Comparison of ENCODE assay signal across 8 mouse cellular contexts in genomic region chr12:80110546-80110870, GRCm38 (mm10). TPM values are rescaled to one million over a fixed set of nuclear protein-coding genes. Genes with fewer than 3 reads are reported as not detected.
DNase-seq lines count a peak whose midpoint lies in the region; ATAC-seq and TF ChIP-seq lines count a peak whose summit lies in the region.

No protein-coding gene starts in this region.

- no peak for TF ChIP-seq EP300 in lung, postnatal 0 days (IDR thresholded peaks at IDR 0.05)

- peak overlapping the region; percentile 80 for H3K4me2 ChIP-seq in lung, postnatal 0 days (replicated peaks; ENCODE audit: low read depth, low read length)
- peak overlapping the region; percentile 94 for H3K4me2 ChIP-seq in forebrain, embryonic 12.5 days
- peak overlapping the region; percentile 88 for H3K4me2 ChIP-seq in limb, embryonic 11.5 days (ENCODE audit: low read depth, severe bottlenecking)

- no peaks in the 10 kb centered on the region for H3K9me3 ChIP-seq in lung, postnatal 0 days (ENCODE audit: low read length)
- no peaks in the 10 kb centered on the region for H3K9me3 ChIP-seq in forebrain, embryonic 12.5 days
- H3K9me3 ChIP-seq in limb, embryonic 11.5 days (ENCODE audit: control insufficient read depth, low read length), result no peaks in the 10 kb centered on the region

- WGBS in lung, postnatal 0 days, result 3% methylated on average over 9 of the region's 9 CpGs
- WGBS in forebrain, embryonic 12.5 days, result 2% methylated on average over 9 of the region's 9 CpGs
- under 1% methylated on average over 9 of the region's 9 CpGs for WGBS in limb, embryonic 11.5 days
- WGBS in small intestine, adult 2 months, result 4% methylated on average over 9 of the region's 9 CpGs

- H3K4me1 ChIP-seq in lung, postnatal 0 days (ENCODE audit: insufficient read depth, low read depth, low read length), result peaks cover 7% of the 10 kb centered on the region; the same call in 1 of the 2 replicates
- H3K4me1 ChIP-seq in forebrain, embryonic 12.5 days, result peaks cover 38% of the 10 kb centered on the region
- peaks cover 11% of the 10 kb centered on the region; the same call in 1 of the 2 replicates for H3K4me1 ChIP-seq in limb, embryonic 11.5 days (ENCODE audit: control insufficient read depth, insufficient read depth, low read length)
- peaks cover 10% of the 10 kb centered on the region for H3K4me1 ChIP-seq in small intestine, adult 2 months (ENCODE audit: control insufficient read depth, insufficient read depth, insufficient read length, low read length)

- no peaks in the 10 kb centered on the region for H3K27me3 ChIP-seq in lung, postnatal 0 days (replicated peaks; ENCODE audit: insufficient read depth, low read length)
- 0 out of 2 replicates have a peak, but pooled peaks cover 3% of the 10 kb centered on the region for H3K27me3 ChIP-seq in forebrain, embryonic 12.5 days
- no peaks in the 10 kb centered on the region for H3K27me3 ChIP-seq in limb, embryonic 11.5 days (ENCODE audit: control insufficient read depth, insufficient read depth, low read length)
- no peaks in the 10 kb centered on the region for H3K27me3 ChIP-seq in small intestine, adult 2 months (ENCODE audit: control insufficient read depth, insufficient read depth, low read length)

- intact Hi-C loops in left cerebral cortex, postnatal 36 days (cut with DNase I), result loop anchor here (5.0 kb wide), 5 partner anchors 48 to 498 kb away; no protein-coding TSS in a partner anchor

- peak overlapping the region; percentile 100 for H3K27ac ChIP-seq in lung, postnatal 0 days (ENCODE audit: low read length)
- peak overlapping the region; percentile 97 for H3K27ac ChIP-seq in forebrain, embryonic 12.5 days
- peak overlapping the region; percentile 66 for H3K27ac ChIP-seq in limb, embryonic 11.5 days (replicated peaks; ENCODE audit: low read depth, low read length)
- H3K27ac ChIP-seq in small intestine, adult 2 months (ENCODE audit: insufficient read depth, low read depth, low read length), result peak overlapping the region; percentile 60

- ATAC-seq in lung, postnatal 0 days, result no peak
- no peak for ATAC-seq in forebrain, embryonic 12.5 days (ENCODE audit: low FRiP score)
- no peak for ATAC-seq in limb, embryonic 11.5 days (ENCODE audit: insufficient number of reproducible peaks, low FRiP score, low TSS enrichment, low read depth)

- peak overlapping the region; percentile 81 for H3K4me3 ChIP-seq in lung, postnatal 0 days (ENCODE audit: low read depth, low read length)
- peak overlapping the region; percentile 72 for H3K4me3 ChIP-seq in forebrain, embryonic 12.5 days (replicated peaks)
- peak overlapping the region; percentile 66 for H3K4me3 ChIP-seq in limb, embryonic 11.5 days (ENCODE audit: low read depth, low read length)
- H3K4me3 ChIP-seq in small intestine, adult 2 months (ENCODE audit: low read depth, low read length), result peak overlapping the region; percentile 76

- no peak for TF ChIP-seq CTCF in lung, postnatal 0 days (IDR thresholded peaks at IDR 0.05)
- no peak for TF ChIP-seq CTCF in small intestine, adult 2 months (IDR thresholded peaks at IDR 0.05; ENCODE audit: extremely low read depth, insufficient read length, insufficient replicate concordance, low read depth, low read length)

- no peak for TF ChIP-seq POLR2A in small intestine, adult 2 months (IDR thresholded peaks at IDR 0.05; ENCODE audit: low read depth, low read length)

- H3K36me3 ChIP-seq in lung, postnatal 0 days (ENCODE audit: insufficient read depth, low read length), result peaks cover 9% of the 10 kb centered on the region
- H3K36me3 ChIP-seq in forebrain, embryonic 12.5 days (replicated peaks), result peaks cover 23% of the 10 kb centered on the region
- H3K36me3 ChIP-seq in limb, embryonic 11.5 days (ENCODE audit: control insufficient read depth, insufficient read depth, low read length), result peaks cover 9% of the 10 kb centered on the region
- peaks cover 24% of the 10 kb centered on the region for H3K36me3 ChIP-seq in small intestine, adult 2 months (ENCODE audit: control insufficient read depth, insufficient read depth, low read length)

- no peak for DNase-seq in lung, postnatal 0 days (ENCODE audit: low spot score)
- no peak for DNase-seq in lung, postnatal 25 days (ENCODE audit: low spot score)
- no peak for DNase-seq in limb, embryonic 11.5 days (ENCODE audit: low spot score)
- DNase-seq in retina, postnatal 1 day, result no peak
- DNase-seq in left cerebral cortex, postnatal 36 days (ENCODE audit: low spot score in 2 of 2), result no peak
- no peak for DNase-seq in adrenal gland, postnatal 36 days

- H3K9ac ChIP-seq in lung, postnatal 0 days (replicated peaks; ENCODE audit: low read depth), result peak overlapping the region; percentile 68
- H3K9ac ChIP-seq in forebrain, embryonic 12.5 days, result peak overlapping the region; percentile 96
- H3K9ac ChIP-seq in limb, embryonic 11.5 days (ENCODE audit: low read length), result peak overlapping the region; percentile 99

RNA-seq across cellular contexts. Expression of gene Zfp36l1, which starts 2.3 kb away (rescaled TPM):
- 123 and 145 TPM in 2 replicates for polyA plus RNA-seq in lung, postnatal 0 days (2015; fragmentation: Nextera tagmentation; extraction: Ambion mirVana)
- 91.5 and 96.5 TPM in 2 replicates for polyA plus RNA-seq in forebrain, embryonic 12.5 days (2016; fragmentation: Nextera tagmentation; extraction: Ambion mirVana)
- 140 and 149 TPM in 2 replicates for polyA plus RNA-seq in limb, embryonic 11.5 days (2014; fragmentation: Nextera tagmentation; extraction: Ambion mirVana)
- 60.1 and 118 TPM in 2 replicates for polyA plus RNA-seq in small intestine, adult 2 months (2012; rRNA removed)
- 10 to 100 TPM; 37.3 to 40.0 TPM for total RNA-seq in left cerebral cortex, postnatal 36 days (2021)
- 100 to 1,000 TPM; 230 to 283 TPM for total RNA-seq in adrenal gland, postnatal 36 days (2021)
